Mouse (Mus musculus) embryo, embryonic 11.5 days (tissue): ENCODE measurements at regions not wholly inside any gene's neighbourhood (a gene's known extent, or its start where the extent isn't known, plus 50 kb on each side); places are given as distances from the start of the nearest gene placed in this dataset.
A peak's percentile ranks its signal among the peaks of the same experiment; 100 is the strongest.

Source experiments
- DNase-seq: peaks from one replicate; pipeline ENCODE4 v3.0.0-alpha.2; 2012; ENCODE audit warnings: low read depth, low spot score

DNA sequence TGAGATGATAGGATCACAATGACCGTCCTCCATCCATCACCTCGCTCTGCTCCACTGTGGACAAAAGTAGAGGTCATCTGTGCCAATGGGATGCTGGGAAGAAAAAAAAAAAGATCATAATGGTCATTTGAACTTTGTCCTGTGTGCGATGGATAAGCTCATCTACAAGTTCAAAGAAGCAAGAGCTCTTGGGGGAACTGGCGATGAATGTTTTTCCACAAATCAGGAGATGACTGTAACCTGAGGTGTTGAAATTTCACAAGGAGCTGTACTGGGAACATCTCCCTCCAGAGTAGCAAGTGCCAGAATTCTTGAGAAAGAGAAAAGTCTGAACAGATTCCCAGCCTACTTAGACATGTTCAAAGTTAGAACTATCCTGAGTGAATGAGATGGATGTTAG is 287.0 kb downstream of the Tns3 start:
- DNase-seq, result no peak

DNA sequence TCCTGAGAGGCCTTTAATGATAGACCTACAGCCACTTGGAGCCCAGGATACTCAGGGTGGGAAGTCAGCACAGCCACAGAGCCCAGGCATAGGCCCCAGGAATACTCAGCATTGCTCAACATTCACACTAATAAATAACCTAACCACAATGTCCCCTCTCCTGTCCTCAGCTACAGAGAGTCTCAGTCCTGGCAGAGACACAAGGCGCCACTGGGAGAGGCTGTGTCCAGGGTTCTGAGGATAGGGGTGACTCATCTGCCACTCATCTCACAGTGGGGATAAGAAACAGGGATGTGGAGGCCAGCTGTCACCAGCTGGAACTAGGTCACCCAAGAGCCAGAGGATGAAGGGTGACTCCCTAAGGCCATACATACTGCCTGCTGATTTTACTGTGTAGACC is 298.8 kb downstream of the Tns3 start:
- DNase-seq, result no peak

DNA sequence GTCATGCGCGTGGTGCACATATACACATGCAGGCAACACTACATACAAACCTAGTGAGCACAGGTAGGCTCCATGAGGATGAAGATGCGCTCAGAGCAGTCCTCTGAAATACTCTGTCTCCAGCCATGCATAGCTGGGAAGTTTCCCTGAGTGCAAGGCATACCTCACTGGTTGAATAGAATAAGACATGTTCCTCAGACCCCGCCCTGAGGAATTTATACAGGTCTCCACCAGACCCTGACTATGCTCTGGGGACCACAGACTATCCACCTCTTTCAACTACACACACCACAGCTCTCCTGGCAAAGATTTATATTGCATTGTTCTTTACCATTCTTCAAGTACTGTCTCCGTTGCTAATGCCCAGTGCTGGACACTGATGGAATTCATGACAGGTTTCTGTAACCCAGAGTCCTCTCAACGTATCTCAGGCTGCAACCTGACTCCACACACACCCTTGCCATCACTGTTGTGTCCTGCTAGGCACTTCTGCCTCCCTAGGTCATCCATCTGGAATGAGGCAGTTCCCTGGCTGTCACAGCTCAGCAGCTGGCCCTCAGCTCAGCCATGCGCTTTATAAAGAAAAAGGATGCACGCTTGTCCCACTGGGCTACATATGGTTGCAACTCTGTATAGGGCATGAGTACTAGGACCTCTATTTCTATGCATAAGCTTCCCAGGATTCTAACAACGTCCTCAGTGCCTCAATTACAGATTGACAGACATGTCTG is 299.5 kb downstream of the Tns3 start:
- no peak for DNase-seq

DNA sequence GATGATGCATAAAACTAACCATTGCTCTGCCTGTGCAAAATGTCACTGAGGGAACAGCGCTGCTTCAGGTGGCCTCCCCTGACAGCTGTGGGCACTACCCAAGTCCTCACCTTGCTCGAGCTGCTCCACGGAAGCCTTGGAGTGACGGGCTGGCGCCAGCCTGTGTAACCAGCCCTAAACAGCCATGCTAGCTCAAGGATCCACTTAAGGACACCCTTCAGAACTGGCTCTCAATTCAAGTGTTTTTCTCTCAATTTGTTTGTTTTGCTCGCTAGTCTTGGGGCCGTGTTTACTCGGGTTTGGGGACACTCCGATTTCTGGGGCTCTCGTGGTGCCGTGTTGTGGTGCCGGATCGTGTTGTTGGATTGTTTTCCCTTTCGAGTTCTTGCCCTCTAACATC is 319.4 kb downstream of the Tns3 start:
- DNase-seq, result no peak

DNA sequence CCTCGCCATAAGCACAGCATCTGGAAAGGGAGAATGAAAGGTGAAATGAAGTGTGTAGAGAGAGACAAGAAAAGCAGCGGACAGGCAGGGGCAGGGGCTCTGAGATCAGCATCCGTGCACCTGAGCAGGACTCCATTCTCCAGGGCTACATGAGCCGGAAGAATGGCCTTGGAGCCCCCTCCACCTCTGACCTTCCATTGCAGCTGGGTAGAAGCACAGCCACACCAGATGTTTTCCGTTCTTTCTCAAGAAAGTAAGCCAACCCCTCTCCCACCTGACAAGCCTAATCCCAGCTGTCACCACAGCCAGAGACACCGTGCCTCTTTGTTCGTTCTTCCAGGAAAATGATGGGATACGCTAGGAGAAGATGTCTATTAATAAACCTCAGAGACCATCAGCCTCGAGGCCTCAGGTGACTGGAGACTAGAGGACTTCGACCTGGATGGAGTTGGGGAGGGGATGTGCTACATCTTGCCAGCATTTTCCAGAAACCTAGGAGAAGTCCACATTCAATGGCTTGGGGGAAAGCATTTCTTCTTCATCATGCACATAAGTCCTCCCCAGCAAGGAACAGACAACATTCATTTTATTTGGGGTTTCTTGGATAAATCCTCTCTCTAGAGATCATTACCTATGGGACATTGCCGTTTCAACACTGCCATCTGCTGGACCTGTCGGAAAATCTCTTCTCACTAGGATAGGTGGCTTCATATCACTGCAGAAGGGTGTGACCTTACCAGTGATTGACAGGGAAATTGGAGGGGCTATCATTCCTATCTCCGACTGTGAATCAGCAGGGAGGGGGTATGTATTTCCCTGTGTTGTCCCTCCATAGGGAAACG is 361.8 kb downstream of the Tns3 start:
- DNase-seq, result peak; percentile 38

DNA sequence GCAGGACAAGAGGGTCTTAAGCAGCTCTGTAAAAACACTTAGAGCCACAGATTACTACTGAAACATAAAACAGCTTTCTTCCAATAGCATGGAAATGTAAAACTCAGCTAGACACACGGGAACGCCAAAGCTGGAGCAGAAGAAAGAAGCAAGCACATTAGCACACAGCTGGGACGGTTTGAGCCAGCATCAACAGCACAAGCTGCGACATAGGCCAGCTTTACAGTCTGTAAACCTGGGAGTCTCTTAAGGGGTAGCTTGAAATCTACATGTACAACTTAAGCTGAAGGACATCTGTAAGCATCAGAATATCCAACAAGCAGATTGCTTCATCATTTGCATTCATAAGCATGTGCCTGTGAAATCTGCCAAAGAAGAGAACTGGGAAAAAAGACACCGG is 366.9 kb downstream of the Tns3 start:
- no peak for DNase-seq

DNA sequence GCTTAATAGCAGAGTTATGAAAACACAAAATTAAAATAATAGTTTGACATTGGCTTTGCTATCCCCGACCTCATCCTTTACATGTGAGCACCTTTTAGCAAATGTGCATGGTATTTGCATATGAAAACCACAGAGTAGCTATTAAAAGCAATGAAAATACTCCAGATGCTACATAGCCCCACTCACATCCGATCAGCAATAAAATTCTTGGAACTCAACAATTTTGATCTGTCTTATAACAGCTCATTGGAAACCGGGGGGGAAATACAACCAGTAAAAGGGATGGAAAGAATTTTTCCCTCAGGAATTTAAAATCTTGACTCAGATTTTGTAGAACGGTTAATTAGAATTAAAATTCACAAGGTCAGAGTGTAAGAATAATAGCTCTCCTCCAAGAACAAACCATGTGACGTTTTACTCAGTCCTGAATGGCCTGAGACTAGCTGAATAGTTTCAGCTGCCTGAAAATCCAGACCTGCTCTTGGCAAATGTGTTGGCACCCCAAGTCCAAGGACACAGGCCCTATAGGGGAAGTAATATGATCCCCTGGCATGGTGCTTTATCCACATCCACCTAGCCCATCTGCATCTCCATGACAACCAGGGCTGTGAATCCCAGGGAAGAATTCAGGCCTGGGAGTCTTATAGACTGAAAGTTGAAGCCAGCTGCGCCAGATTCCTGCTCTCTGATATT is 370.9 kb downstream of the Tns3 start:
- peak; percentile 17 for DNase-seq

DNA sequence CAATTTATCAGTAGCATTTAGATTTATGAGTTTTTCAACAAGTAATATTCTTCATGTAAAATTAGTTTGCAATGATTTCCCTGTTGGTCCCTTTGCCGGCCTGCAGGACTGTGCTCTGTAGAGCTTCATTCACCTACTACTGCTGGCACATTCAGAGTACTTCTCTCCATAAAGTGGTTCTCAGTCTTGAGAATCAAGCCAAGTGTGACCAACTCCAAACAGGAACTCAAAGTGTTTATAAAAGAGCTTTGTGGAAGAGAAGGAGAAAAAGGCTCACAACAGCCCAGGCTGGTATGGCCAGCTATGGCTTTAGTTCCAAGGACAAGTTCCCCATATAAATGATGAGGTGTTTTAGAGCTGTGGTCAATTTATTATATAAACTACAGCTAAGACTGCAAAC is 379.1 kb downstream of the Tns3 start:
- DNase-seq, result no peak

DNA sequence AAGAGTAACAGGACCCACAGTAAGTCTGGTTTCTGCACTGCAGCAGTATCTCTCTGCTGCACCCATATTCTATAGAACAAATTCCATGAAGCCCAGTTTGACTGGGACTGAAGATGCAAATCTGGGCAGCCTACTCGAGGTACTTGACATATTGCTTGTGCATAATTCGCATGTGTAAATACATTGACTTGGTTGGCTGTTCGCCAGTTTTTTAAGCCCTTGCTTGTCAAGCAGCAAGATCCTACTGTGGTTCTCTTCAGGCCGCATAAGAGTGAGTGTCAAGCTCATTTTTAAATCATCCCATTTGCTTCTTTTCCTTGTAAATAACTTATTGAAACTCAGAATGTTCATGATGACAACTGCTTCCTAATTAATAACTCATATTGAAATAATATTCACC is 389.1 kb downstream of the Tns3 start:
- DNase-seq, result no peak

DNA sequence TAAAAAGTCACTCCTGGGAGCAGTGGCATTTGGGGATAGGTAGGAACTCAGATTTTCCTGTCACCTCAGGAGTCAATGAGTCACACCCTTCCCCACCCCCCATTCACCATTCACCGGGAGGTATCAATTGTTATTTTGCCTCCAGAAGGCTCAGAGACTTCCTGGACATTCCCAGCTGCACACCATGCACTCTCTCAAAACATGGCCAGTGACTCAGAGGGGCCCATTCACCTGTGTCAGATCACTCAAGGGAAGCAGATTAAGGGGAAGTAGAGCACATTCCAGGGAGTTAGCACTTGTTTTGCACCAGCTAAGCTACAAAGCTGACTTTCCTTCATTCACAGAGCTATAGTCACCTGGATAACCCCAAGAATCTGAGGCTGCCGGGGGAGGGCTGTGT is 395.2 kb downstream of the Tns3 start:
- DNase-seq, result no peak

DNA sequence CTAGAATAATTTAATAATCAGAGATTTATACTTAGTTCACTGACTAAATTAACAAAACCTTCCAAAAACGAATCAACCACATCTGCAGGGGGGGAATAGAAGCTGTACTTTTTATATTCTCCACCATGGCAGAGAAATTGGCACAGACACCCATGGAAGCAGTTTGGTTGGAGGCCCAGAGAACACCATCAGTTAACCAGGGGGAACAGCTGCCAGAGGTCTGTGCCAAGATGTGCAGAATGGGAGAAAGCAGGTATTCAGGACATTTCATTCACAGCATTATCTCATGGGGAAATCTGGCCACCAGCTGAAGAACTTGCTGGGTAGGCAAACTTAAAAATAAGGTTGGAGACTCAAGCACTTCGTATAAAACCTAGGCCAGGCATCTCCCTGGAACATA is 410.3 kb downstream of the Tns3 start:
- no peak for DNase-seq

DNA sequence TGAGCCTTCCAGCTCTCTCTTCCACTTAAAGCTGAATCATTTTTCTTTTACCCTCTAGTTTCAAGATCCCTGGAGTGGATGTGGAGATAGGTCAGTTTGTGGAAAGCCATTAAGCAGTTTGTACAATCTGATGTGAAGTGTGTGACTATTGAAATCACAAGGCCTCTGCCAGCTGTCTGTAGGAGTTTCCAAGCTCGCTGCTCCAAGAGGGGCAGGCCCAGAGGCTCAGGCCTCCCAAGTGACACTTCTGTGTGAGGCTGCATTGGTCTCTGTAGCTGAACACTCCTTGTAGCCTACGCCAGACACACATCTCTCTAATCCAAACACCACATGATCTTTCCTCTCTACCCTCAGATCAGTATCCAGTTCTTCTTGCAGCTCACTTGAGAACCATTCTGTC is 413.0 kb downstream of the Tns3 start:
- no peak for DNase-seq

DNA sequence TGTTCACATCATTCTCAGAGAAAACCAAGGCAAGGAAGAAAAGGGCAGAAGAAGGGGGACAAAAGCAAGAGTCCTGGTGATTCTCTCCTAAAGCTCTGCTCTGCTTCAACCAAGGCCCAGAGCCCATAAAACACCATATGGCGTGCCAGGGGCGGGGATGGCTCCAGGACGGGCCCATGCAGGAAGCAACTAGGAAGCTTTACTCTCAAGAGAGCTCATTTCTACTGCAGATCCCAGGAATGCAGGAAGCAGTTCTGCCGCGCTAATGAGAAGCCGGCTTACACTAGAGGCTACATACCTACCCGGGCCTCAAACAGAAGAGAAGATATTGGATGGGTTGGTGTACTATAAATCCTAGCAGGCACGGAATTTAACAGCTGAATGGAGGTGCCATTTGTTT is 414.9 kb downstream of the Tns3 start:
- no peak for DNase-seq

DNA sequence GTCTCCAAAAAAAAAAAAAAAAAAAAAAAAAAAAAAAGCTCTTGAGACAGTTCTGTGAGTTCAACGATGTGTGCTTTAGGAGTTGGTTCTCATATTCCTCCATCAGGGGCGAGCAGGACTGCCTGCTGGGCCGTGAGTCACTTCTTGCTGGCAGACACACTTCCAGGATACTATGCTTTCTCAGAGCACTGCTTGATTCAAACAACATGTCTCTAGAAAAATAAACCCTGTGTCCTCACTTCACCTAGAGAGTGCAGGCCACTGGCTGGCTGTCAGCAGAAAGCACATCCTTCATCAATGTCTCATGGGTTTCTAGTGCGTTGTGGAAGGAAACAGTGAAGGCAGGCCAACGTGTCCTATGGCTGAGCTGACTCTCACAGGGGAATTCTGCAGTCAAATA is 416.8 kb downstream of the Tns3 start:
- DNase-seq, result no peak

DNA sequence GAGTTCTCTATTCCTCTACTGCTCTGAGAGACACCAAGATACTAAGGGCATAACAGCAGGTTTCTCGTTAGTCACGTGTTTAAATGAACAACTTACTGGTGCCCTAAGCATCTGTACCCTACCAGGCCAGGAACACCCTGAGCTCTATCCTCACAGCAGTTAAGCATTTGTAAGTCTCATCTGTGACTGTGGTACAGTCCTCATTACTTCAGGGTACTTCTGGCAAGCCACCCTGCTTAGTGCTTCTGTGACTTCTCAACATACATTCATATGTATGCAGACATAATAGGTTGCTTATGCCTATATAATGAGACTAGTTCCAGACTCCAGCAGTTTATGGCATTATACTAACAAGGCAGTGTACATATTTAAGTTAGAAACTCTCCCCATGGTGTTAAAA is 417.3 kb downstream of the Tns3 start:
- DNase-seq, result no peak

DNA sequence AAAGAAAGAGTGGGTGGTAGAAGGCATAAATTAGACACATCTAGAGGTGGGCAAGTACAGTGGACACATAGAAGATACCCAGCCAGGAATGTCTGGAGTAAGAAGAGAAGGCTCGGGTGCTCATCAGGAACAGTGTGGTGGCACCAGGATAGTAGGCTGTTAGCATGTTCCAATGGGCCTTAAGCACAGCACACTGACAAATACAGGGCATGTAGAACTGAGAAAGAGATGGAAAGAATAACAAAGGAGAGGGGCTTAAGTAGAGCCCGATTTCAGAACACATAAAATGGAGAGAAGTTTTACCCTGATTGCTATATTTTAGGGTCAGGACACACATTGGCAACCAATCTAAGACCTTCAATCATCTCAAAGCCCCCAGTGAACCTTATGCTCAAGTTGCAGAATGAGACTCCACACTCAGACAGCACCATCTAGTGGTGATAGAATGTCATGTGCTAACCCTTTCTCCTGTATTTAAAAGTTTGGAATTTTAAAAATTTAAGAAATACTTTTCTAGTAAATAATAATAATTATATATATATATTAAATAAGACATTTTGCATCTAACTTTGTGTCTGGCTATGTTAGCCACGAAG is 418.8 kb downstream of the Tns3 start:
- DNase-seq, result peak; percentile 29

DNA sequence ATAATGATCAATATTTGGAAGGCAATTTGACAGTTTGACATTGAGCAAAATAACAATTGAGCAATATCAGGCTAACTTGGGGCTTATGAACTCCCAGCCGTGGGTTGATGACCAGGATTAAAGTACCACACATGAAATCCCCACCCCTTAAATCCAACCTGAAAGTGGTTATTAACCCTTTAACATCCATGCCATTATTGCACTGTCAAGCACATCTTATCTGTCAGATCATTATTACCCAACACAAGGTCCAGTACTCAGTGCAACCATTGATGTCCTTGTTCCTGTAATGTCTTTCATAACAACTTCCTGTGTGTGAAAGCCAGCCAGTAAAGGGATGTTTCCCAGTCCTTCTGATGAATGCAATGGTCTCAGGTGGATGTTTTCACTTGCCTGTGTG is 425.8 kb downstream of the Tns3 start:
- no peak for DNase-seq

DNA sequence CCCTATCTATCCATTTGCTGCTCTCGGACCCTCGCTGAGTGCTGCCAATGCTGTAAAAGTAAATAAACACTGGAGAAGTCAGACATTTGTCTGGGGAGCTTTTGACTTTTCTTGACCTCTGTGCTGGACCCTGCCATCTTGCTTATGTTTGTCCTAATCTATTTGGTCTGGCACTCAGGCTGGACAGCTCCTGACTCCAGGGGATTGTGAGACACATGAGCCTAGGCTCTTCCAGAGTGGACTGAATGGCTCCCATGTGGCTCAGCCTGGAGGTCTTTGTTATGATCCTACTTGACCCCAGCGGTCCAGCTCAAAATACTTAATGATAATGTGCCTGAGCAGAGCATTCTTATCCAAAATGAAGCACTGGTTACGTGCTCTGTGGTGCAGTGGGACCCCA is 426.8 kb downstream of the Tns3 start:
- DNase-seq, result no peak

DNA sequence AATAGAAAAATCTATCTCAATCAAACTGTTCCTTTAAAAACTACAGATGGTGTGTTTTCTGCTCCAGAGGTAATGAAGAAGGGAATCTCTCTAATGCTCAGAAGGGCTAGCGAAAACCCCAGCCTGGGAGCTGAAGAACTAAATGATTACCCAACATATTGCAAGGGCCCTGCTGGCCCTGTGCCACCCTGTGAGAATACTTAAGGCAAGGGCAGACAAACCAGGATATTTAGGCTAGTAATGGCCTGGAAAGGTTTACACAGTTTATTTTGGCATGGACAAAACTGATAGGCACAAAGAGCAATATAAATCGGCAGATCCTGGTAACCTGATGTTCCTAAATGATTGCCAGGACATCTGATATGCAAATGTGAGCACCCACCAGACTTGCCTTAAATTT is 428.3 kb downstream of the Tns3 start:
- no peak for DNase-seq

DNA sequence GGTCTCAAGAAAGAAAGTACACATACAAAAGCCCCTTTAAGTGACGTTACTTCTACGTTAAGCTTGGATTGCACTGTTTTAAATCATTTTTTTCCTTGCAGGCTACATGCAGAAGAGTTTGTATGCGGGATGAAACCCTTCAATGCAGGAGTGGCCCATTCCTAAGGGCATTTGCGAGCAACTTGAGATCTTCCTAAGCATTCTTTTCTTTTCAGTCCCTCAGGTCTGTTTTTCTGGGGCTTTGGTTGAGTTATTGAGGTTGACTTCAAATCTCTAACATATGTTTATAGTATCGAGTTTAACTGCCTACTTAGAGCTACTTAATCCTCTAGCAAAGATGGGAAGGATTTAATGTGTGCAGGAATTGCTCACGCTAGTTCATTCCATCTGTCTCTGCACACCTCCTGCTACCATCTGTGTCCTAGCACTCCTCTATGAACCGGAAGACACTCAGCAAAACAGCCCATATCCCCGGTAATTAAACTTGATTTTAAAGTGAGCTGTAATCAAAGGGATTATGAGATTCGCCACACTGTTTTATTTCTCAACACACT is 431.6 kb downstream of the Tns3 start:
- DNase-seq, result no peak

DNA sequence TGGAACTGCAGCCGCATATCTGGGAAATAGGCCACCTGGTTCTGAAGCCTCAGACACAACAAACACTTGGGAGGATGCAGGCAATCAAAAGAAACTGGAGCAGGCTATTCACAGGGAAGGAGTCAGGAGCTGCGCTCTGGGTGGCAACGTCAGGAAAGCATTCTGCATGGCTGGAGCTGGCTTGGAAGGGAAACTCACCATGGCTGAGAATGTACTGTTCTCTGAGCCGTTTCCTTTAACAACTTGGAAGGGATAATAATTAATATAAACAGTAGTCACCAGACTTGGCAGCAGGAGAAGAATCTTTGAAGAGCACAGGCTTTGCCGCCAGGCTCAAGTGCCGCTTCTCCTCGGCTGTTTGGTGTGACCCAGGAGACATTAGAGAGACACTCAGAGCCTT is 434.5 kb downstream of the Tns3 start:
- no peak for DNase-seq
